Mouse (Mus musculus): ENCODE measurements around the gene Tjp1. TPM values are rescaled to one million over a fixed set of nuclear protein-coding genes. Genes with fewer than 3 reads are reported as not detected.

Gene Tjp1
- polyA plus RNA-seq, 1 experiment from 2014 or later, result 28.3 TPM

- ATAC-seq (replicated peaks; ENCODE audit: low FRiP score, low read depth), result no peak
- H3K4me2 ChIP-seq (ENCODE audit: low read length), result no peak overlapping the region
- no peak overlapping the region for H3K9ac ChIP-seq (ENCODE audit: low read depth, low read length)
- TF ChIP-seq CTCF (IDR thresholded peaks at IDR 0.05; ENCODE audit: low read depth), result no peak
- H3K27ac ChIP-seq, result no peak overlapping the region
- H3K36me3 ChIP-seq (ENCODE audit: insufficient read depth, low read length), result no peaks in the 10 kb centered on the region
- no peak for DNase-seq (ENCODE audit: low spot score)
- H3K4me3 ChIP-seq (replicated peaks; ENCODE audit: low read depth, low read length), result no peak overlapping the region
- H3K4me1 ChIP-seq (replicated peaks; ENCODE audit: insufficient read depth, low read length), result no peaks in the 10 kb centered on the region
- H3K9me3 ChIP-seq (replicated peaks; ENCODE audit: low read length), result no peaks in the 10 kb centered on the region
- H3K27me3 ChIP-seq (ENCODE audit: insufficient read depth, low read length), result no peaks in the 10 kb centered on the region
- 91% methylated on average over 7 of the region's 7 CpGs for WGBS
Observed at GRCm38 (mm10) chr7:65490526-65490925, 37.1 kb downstream of the Tjp1 start.

- WGBS, result 67% methylated on average over 9 of the region's 9 CpGs
- H3K4me3 ChIP-seq (replicated peaks; ENCODE audit: low read depth, low read length), result no peak overlapping the region
- H3K9ac ChIP-seq (ENCODE audit: low read depth, low read length), result no peak overlapping the region
- H3K27me3 ChIP-seq (ENCODE audit: insufficient read depth, low read length), result no peaks in the 10 kb centered on the region
- H3K9me3 ChIP-seq (replicated peaks; ENCODE audit: low read length), result no peaks in the 10 kb centered on the region
- no peak overlapping the region for H3K4me2 ChIP-seq (ENCODE audit: low read length)
- no peaks in the 10 kb centered on the region for H3K4me1 ChIP-seq (replicated peaks; ENCODE audit: insufficient read depth, low read length)
- H3K36me3 ChIP-seq (ENCODE audit: insufficient read depth, low read length), result no peaks in the 10 kb centered on the region
- H3K27ac ChIP-seq, result no peak overlapping the region
- no peak for TF ChIP-seq CTCF (IDR thresholded peaks at IDR 0.05; ENCODE audit: low read depth)
- DNase-seq (ENCODE audit: low spot score), result no peak
- no peak for ATAC-seq (replicated peaks; ENCODE audit: low FRiP score, low read depth)
Observed at GRCm38 (mm10) chr7:65489742-65490141, 37.8 kb downstream of the Tjp1 start.

- Histone ChIP-seq H3K36me3 (ENCODE audit: insufficient read depth, low read length) (no peaks in the 10 kb centered on the region), H3K4me2 (ENCODE audit: low read length) (no peak overlapping the region), H3K9ac (ENCODE audit: low read depth, low read length) (no peak overlapping the region), H3K9me3 (replicated peaks; ENCODE audit: low read length) (no peaks in the 10 kb centered on the region), H3K27ac (no peak overlapping the region), H3K4me3 (replicated peaks; ENCODE audit: low read depth, low read length) (no peak overlapping the region), H3K4me1 (replicated peaks; ENCODE audit: insufficient read depth, low read length) (peaks cover 3% of the 10 kb centered on the region; the same call in 1 of the 2 replicates), H3K27me3 (ENCODE audit: insufficient read depth, low read length) (no peaks in the 10 kb centered on the region)
- DNase-seq (ENCODE audit: low spot score) (no peak), ATAC-seq (replicated peaks; ENCODE audit: low FRiP score, low read depth) (no peak)
- TF ChIP-seq CTCF (IDR thresholded peaks at IDR 0.05; ENCODE audit: low read depth), result no peak
- WGBS, result 88% methylated on average over 6 of the region's 6 CpGs
Observed at GRCm38 (mm10) chr7:65489195-65489594, 38.4 kb downstream of the Tjp1 start.

GRCm38 (mm10) chr7:65486259-65486681 lies 41.3 kb downstream of the Tjp1 start:
- Histone ChIP-seq H3K9me3 (replicated peaks; ENCODE audit: low read length) (no peaks in the 10 kb centered on the region), H3K4me1 (replicated peaks; ENCODE audit: insufficient read depth, low read length) (peaks cover 8% of the 10 kb centered on the region; the same call in 1 of the 2 replicates), H3K4me2 (ENCODE audit: low read length) (peak overlapping the region; percentile 50), H3K9ac (ENCODE audit: low read depth, low read length) (no peak overlapping the region), H3K27ac (no peak overlapping the region), H3K36me3 (ENCODE audit: insufficient read depth, low read length) (no peaks in the 10 kb centered on the region), H3K27me3 (ENCODE audit: insufficient read depth, low read length) (no peaks in the 10 kb centered on the region), H3K4me3 (replicated peaks; ENCODE audit: low read depth, low read length) (peak overlapping the region; percentile 16; the same call in 1 of the 2 replicates)
- DNase-seq (ENCODE audit: low spot score) (peak; percentile 73), ATAC-seq (replicated peaks; ENCODE audit: low FRiP score, low read depth) (peak; percentile 49; the same call in 1 of the 2 replicates)
- no peak for TF ChIP-seq CTCF (IDR thresholded peaks at IDR 0.05; ENCODE audit: low read depth)
- WGBS, result 5% methylated on average over 13 of the region's 13 CpGs

GRCm38 (mm10) chr7:65484170-65484778 lies 43.3 kb downstream of the Tjp1 start:
- Histone ChIP-seq H3K36me3 (ENCODE audit: insufficient read depth, low read length) (no peaks in the 10 kb centered on the region), H3K9me3 (replicated peaks; ENCODE audit: low read length) (no peaks in the 10 kb centered on the region), H3K9ac (ENCODE audit: low read depth, low read length) (no peak overlapping the region), H3K4me1 (replicated peaks; ENCODE audit: insufficient read depth, low read length) (peaks cover 8% of the 10 kb centered on the region; the same call in 1 of the 2 replicates), H3K27ac (no peak overlapping the region), H3K4me2 (ENCODE audit: low read length) (no peak overlapping the region), H3K27me3 (ENCODE audit: insufficient read depth, low read length) (no peaks in the 10 kb centered on the region), H3K4me3 (replicated peaks; ENCODE audit: low read depth, low read length) (no peak overlapping the region)
- peak; percentile 34 for DNase-seq (ENCODE audit: low spot score)
- peak; percentile 23; the same call in 1 of the 2 replicates for TF ChIP-seq CTCF (IDR thresholded peaks at IDR 0.05; ENCODE audit: low read depth)
- WGBS, result 9% methylated on average over 5 of the region's 5 CpGs
- ATAC-seq (replicated peaks; ENCODE audit: low FRiP score, low read depth), result no peak; the same call in 1 of the 2 replicates

GRCm38 (mm10) chr7:65482216-65482615 lies 45.4 kb downstream of the Tjp1 start:
- H3K27me3 ChIP-seq (ENCODE audit: insufficient read depth, low read length), result no peaks in the 10 kb centered on the region
- 77% methylated on average over 2 of the region's 2 CpGs for WGBS
- no peak overlapping the region for H3K9ac ChIP-seq (ENCODE audit: low read depth, low read length)
- ATAC-seq (replicated peaks; ENCODE audit: low FRiP score, low read depth) (no peak; the same call in 1 of the 2 replicates), DNase-seq (ENCODE audit: low spot score) (no peak)
- no peaks in the 10 kb centered on the region for H3K9me3 ChIP-seq (replicated peaks; ENCODE audit: low read length)
- H3K4me1 ChIP-seq (replicated peaks; ENCODE audit: insufficient read depth, low read length), result peaks cover 8% of the 10 kb centered on the region; the same call in 1 of the 2 replicates
- no peak overlapping the region for H3K4me3 ChIP-seq (replicated peaks; ENCODE audit: low read depth, low read length)
- TF ChIP-seq CTCF (IDR thresholded peaks at IDR 0.05; ENCODE audit: low read depth), result no peak
- no peak overlapping the region for H3K4me2 ChIP-seq (ENCODE audit: low read length)
- no peak overlapping the region for H3K27ac ChIP-seq
- no peaks in the 10 kb centered on the region for H3K36me3 ChIP-seq (ENCODE audit: insufficient read depth, low read length)
